Mouse (Mus musculus): ENCODE data around the gene Mcrs1.
"Not testable (repeated sequence)": the region's sequence is repeated elsewhere in the genome, so short reads cannot be mapped to it uniquely, and the experiment has no call there.

The Mcrs1 gene

GRCm38 (mm10) chr15:99251626-99252380 is at the start of gene Mcrs1:
Mcrs1 (minus strand) TSS chr15:99251961.
- peak; percentile 99 for DNase-seq

GRCm38 (mm10) chr15:99296213-99296612 is 44.5 kb upstream of the Mcrs1 start:
- DNase-seq = peak; percentile 33 to 51

- peak; percentile 61 to 73 for DNase-seq
Observed at GRCm38 (mm10) chr15:99295484-99295981, 43.8 kb upstream of the Mcrs1 start, which contains the start of gene Fam186b. Fam186b (minus strand) TSS chr15:99295888.

- peak; percentile 96 to 97 for DNase-seq
Observed at GRCm38 (mm10) chr15:99294813-99295374, 43.1 kb upstream of the Mcrs1 start, which contains the start of gene Prpf40b. Prpf40b (plus strand) TSS chr15:99295087.

GRCm38 (mm10) chr15:99294287-99294686 is 42.5 kb upstream of the Mcrs1 start:
- no peak for DNase-seq

- no peak for DNase-seq
Observed at GRCm38 (mm10) chr15:99290586-99290985, 38.8 kb upstream of the Mcrs1 start.

- DNase-seq = no peak
Observed at GRCm38 (mm10) chr15:99285189-99285535, 33.4 kb upstream of the Mcrs1 start.

- no peak for DNase-seq
Observed at GRCm38 (mm10) chr15:99284527-99285188, 32.9 kb upstream of the Mcrs1 start.

- no peak for DNase-seq
Observed at GRCm38 (mm10) chr15:99283456-99283855, 31.7 kb upstream of the Mcrs1 start.

- DNase-seq = peak in 1 of 2 experiments; percentile 31
Observed at GRCm38 (mm10) chr15:99278271-99278670, 26.5 kb upstream of the Mcrs1 start.

- no peak for DNase-seq
Observed at GRCm38 (mm10) chr15:99276095-99276494, 24.3 kb upstream of the Mcrs1 start.

GRCm38 (mm10) chr15:99265679-99266078 is 13.9 kb upstream of the Mcrs1 start:
- peak; percentile 83 to 87 for DNase-seq

- DNase-seq = no peak
Observed at GRCm38 (mm10) chr15:99264363-99264762, 12.6 kb upstream of the Mcrs1 start.

- DNase-seq = no peak
Observed at GRCm38 (mm10) chr15:99262702-99263101, 10.9 kb upstream of the Mcrs1 start.

- DNase-seq = peak in 1 of 2 experiments; percentile 35
Observed at GRCm38 (mm10) chr15:99259730-99260252, 8.0 kb upstream of the Mcrs1 start.

GRCm38 (mm10) chr15:99259167-99259729 is 7.5 kb upstream of the Mcrs1 start:
- DNase-seq = no peak

GRCm38 (mm10) chr15:99255241-99255749 is 3.5 kb upstream of the Mcrs1 start:
- no peak for DNase-seq

GRCm38 (mm10) chr15:99254477-99255005 is 2.8 kb upstream of the Mcrs1 start:
- DNase-seq = no peak

GRCm38 (mm10) chr15:99253772-99254171 is 2.0 kb upstream of the Mcrs1 start:
- no peak for DNase-seq

GRCm38 (mm10) chr15:99253175-99253479 is 1.4 kb upstream of the Mcrs1 start:
- DNase-seq = not testable (repeated sequence)

GRCm38 (mm10) chr15:99252381-99253174 is 817 bp upstream of the Mcrs1 start:
- DNase-seq = peak in 1 of 2 experiments; percentile 76

- DNase-seq = not testable (repeated sequence)
Observed at GRCm38 (mm10) chr15:99251111-99251510, 650 bp downstream of the Mcrs1 start.
